ENCODE assay signal across 12 mouse cellular contexts in genomic region chr5:119015606-119016255, GRCm38 (mm10).
DNase-seq lines count a peak whose midpoint lies in the region; ATAC-seq and TF ChIP-seq lines count a peak whose summit lies in the region.
"Had no signal": no experiment of that assay in that cellular context is flagged by ENCODE, and none has a peak within 500 bp of the region (broad histone marks: within the 10 kb centered on the region; RNA-seq: fewer than 3 reads in every experiment).

No protein-coding gene starts in this region.

- peaks cover 5% of the 10 kb centered on the region; the same call in 1 of the 2 replicates for H3K4me1 ChIP-seq in neural tube, embryonic 11.5 days (ENCODE audit: control insufficient read depth, insufficient read depth, low read length)
- H3K4me1 ChIP-seq in forebrain, embryonic 16.5 days (replicated peaks; ENCODE audit: control insufficient read depth, insufficient read depth, low read length): 0 out of 2 replicates have a peak, but pooled peaks cover 4% of the 10 kb centered on the region
- H3K4me1 ChIP-seq in midbrain, embryonic 10.5 days: peaks cover 10% of the 10 kb centered on the region

- DNase-seq in neural tube, embryonic 11.5 days (ENCODE audit: low spot score): peak; percentile 38
- no peak for DNase-seq in neural tube, embryonic 10.5 days (ENCODE audit: extremely low spot score, low spot score)
- peak; percentile 17 for DNase-seq in midbrain, embryonic 10.5 days (ENCODE audit: low spot score)
- DNase-seq in retina, postnatal 7 days (ENCODE audit: low read depth, low spot score): peak; percentile 20
- DNase-seq in lung, postnatal 36 days: no peak
- no peak for DNase-seq in spleen, postnatal 4 days (ENCODE audit: low spot score in 2 of 2)
- no peak for DNase-seq in layer of hippocampus, adult 2 months (ENCODE audit: low spot score in 2 of 2)
- DNase-seq: cerebellum, adult 2 months; gastrocnemius, postnatal 14 days; kidney, adult 8-10 months; liver had no signal

- H3K9ac ChIP-seq in neural tube, embryonic 11.5 days (ENCODE audit: low read length): no peak overlapping the region
- H3K9ac ChIP-seq in forebrain, embryonic 16.5 days (replicated peaks; ENCODE audit: low read depth, low read length): no peak overlapping the region

- H3K27me3 ChIP-seq in neural tube, embryonic 11.5 days (ENCODE audit: control insufficient read depth, insufficient read depth, low read length): no peaks in the 10 kb centered on the region
- no peaks in the 10 kb centered on the region for H3K27me3 ChIP-seq in forebrain, embryonic 16.5 days (replicated peaks; ENCODE audit: control insufficient read depth, insufficient read depth, low read length)
- H3K27me3 ChIP-seq in midbrain, embryonic 10.5 days (ENCODE audit: low read depth, poor library complexity, severe bottlenecking): peaks cover 40% of the 10 kb centered on the region

- 9% methylated on average over 15 of the region's 15 CpGs for WGBS in neural tube, embryonic 11.5 days
- 4% methylated on average over 15 of the region's 15 CpGs for WGBS in forebrain, embryonic 16.5 days
- WGBS in midbrain, embryonic 10.5 days: 20% methylated on average over 15 of the region's 15 CpGs

- H3K4me3 ChIP-seq in neural tube, embryonic 11.5 days (ENCODE audit: low read depth, low read length): no peak overlapping the region
- H3K4me3 ChIP-seq in forebrain, embryonic 16.5 days (replicated peaks; ENCODE audit: low read length): no peak overlapping the region
- no peak overlapping the region for H3K4me3 ChIP-seq in midbrain, embryonic 10.5 days
- no peak overlapping the region for H3K4me3 ChIP-seq in layer of hippocampus, adult 2 months

- no peaks in the 10 kb centered on the region for H3K36me3 ChIP-seq in neural tube, embryonic 11.5 days (ENCODE audit: control insufficient read depth, insufficient read depth, low read length)
- H3K36me3 ChIP-seq in forebrain, embryonic 16.5 days (ENCODE audit: control insufficient read depth, insufficient read depth): no peaks in the 10 kb centered on the region
- H3K36me3 ChIP-seq in midbrain, embryonic 10.5 days: no peaks in the 10 kb centered on the region

- H3K9me3 ChIP-seq in neural tube, embryonic 11.5 days (ENCODE audit: control insufficient read depth, low read length): no peaks in the 10 kb centered on the region
- peaks cover 3% of the 10 kb centered on the region; the same call in 1 of the 2 replicates for H3K9me3 ChIP-seq in forebrain, embryonic 16.5 days (ENCODE audit: control insufficient read depth, low read length)
- H3K9me3 ChIP-seq in midbrain, embryonic 10.5 days (replicated peaks): no peaks in the 10 kb centered on the region

- no peak overlapping the region for H3K4me2 ChIP-seq in neural tube, embryonic 11.5 days (ENCODE audit: low read depth)
- H3K4me2 ChIP-seq in forebrain, embryonic 16.5 days (ENCODE audit: low read length): no peak overlapping the region

- no peak overlapping the region for H3K27ac ChIP-seq in neural tube, embryonic 11.5 days (ENCODE audit: low read depth, low read length)
- H3K27ac ChIP-seq in forebrain, embryonic 16.5 days (ENCODE audit: low read length): no peak overlapping the region
- H3K27ac ChIP-seq in midbrain, embryonic 10.5 days (replicated peaks): 0 out of 2 replicates have a peak overlapping the region, but pooled peaks have one; percentile 13
- no peak overlapping the region for H3K27ac ChIP-seq in layer of hippocampus, adult 2 months

- no peak for ATAC-seq in neural tube, embryonic 11.5 days (ENCODE audit: insufficient read depth, low FRiP score, low TSS enrichment)
- ATAC-seq in forebrain, embryonic 16.5 days: peak; percentile 45; the same call in 1 of the 2 replicates

- TF ChIP-seq CTCF in layer of hippocampus, adult 2 months (conservative IDR thresholded peaks at IDR 0.05): no peak

Comparison
In these comparisons a context has a peak if more than half of its experiments do, and no peak if none do; other contexts are left out.
1. DNase-seq: peak in neural tube, embryonic 11.5 days (single experiment), midbrain, embryonic 10.5 days (single experiment) and retina, postnatal 7 days (single experiment); none in neural tube, embryonic 10.5 days (single experiment), lung, postnatal 36 days (single experiment), spleen, postnatal 4 days (0 of 2) and layer of hippocampus, adult 2 months (0 of 2).